Mouse (Mus musculus) adrenal gland, adult 18-20 months (tissue): ENCODE measurements around the gene Pdilt. TPM values are rescaled to one million over a fixed set of nuclear protein-coding genes. Genes with fewer than 3 reads are reported as not detected.
A peak's percentile ranks its signal among the peaks of the same experiment; 100 is the strongest.

ENCODE experiments used
- DNase-seq, 2 experiments: peaks; one replicate each; pipeline ENCODE4 v3.0.0; 2021 to 2022; ENCODE audit warnings: low spot score in 2 of 2
- total RNA-seq, 2 experiments: library from RNA; stranded (reverse); gene quantifications; 1 replicate in 1 of 2; 2 replicates in 1 of 2; pipeline ENCODE4 v1.2.3; 2021

Gene Pdilt
- total RNA-seq, 2 experiments from 2014 or later = not detected

- peak in 1 of 2 experiments; percentile 51 for DNase-seq
Observed at GRCm38 (mm10) chr7:119513056-119513455, 10.2 kb downstream of the Pdilt start.

- no peak for DNase-seq
Observed at GRCm38 (mm10) chr7:119511143-119511542, 12.1 kb downstream of the Pdilt start.

GRCm38 (mm10) chr7:119490041-119490780 is 33.1 kb downstream of the Pdilt start:
- no peak for DNase-seq

- DNase-seq = no peak
Observed at GRCm38 (mm10) chr7:119486683-119487082, 36.6 kb downstream of the Pdilt start.

- no peak for DNase-seq
Observed at GRCm38 (mm10) chr7:119484154-119484553, 39.1 kb downstream of the Pdilt start.

GRCm38 (mm10) chr7:119479256-119479655 is 44.0 kb downstream of the Pdilt start, which contains the start of gene Umod:
Umod (minus strand) TSS chr7:119479282.
- DNase-seq = no peak

GRCm38 (mm10) chr7:119476500-119477389 is 46.5 kb downstream of the Pdilt start:
- DNase-seq = no peak

GRCm38 (mm10) chr7:119459185-119459584 is 64.1 kb downstream of the Pdilt start, which contains the start of gene Gp2:
Gp2 (minus strand) TSS chr7:119459285.
- DNase-seq = no peak

- DNase-seq = no peak
Observed at GRCm38 (mm10) chr7:119454192-119454591, 69.1 kb downstream of the Pdilt start.

GRCm38 (mm10) chr7:119443849-119444248 is 79.4 kb downstream of the Pdilt start:
- no peak for DNase-seq

GRCm38 (mm10) chr7:119441938-119442337 is 81.4 kb downstream of the Pdilt start:
- DNase-seq = no peak

Other genes with a start within 250 kb of the Pdilt start
- gene Gp2, start 64.2 kb downstream of the Pdilt start, total RNA-seq = not detected
- gene Umod, start 44.2 kb downstream of the Pdilt start, total RNA-seq = not detected
- gene Acsm5, start 4.0 kb downstream of the Pdilt start, total RNA-seq = 1 to 10 TPM; 5.1 to 6.5 TPM
- 1 to 10 TPM in 1 of 2 experiments, not detected in 1; 2.2 TPM for gene Acsm2, start 30.9 kb upstream of the Pdilt start, total RNA-seq
- under 1 TPM in 1 of 2 experiments, not detected in 1; 0.23 TPM for gene Acsm1, start 83.5 kb upstream of the Pdilt start, total RNA-seq
- not detected for gene Acsm4, start 166.5 kb upstream of the Pdilt start, total RNA-seq
- 10 to 100 TPM; 30.2 to 30.4 TPM for gene Thumpd1, start 197.3 kb upstream of the Pdilt start, total RNA-seq
- gene Acsm3, start 237.4 kb upstream of the Pdilt start, total RNA-seq = 10 to 100 TPM; 41.2 to 49.2 TPM